Comparison of ENCODE assay signal across 1 mouse cellular context in genomic region chr7:133701366-133701765, GRCm38 (mm10).
TF ChIP-seq lines count a peak whose summit lies in the region.

No protein-coding gene starts in this region.

TF ChIP-seq in MEL, 35 proteins besides CTCF, POLR2A, EP300 and RAD21:
- TF ChIP-seq UBTF (IDR thresholded peaks at IDR 0.05; ENCODE audit: borderline replicate concordance, insufficient read depth, low read depth, low read length) (no peak), SIN3A (IDR thresholded peaks at IDR 0.05; ENCODE audit: low read length) (no peak), ZC3H11A (IDR thresholded peaks at IDR 0.05; ENCODE audit: low read depth, low read length) (no peak), TCF12 (IDR thresholded peaks at IDR 0.05; ENCODE audit: low read depth, low read length) (no peak), JUND (IDR thresholded peaks at IDR 0.05; ENCODE audit: low read depth, low read length) (no peak), KAT2A (conservative IDR thresholded peaks at IDR 0.05; ENCODE audit: low read depth, low read length) (no peak), CHD1 (IDR thresholded peaks at IDR 0.05; ENCODE audit: low read depth, low read length) (no peak), GABPA (IDR thresholded peaks at IDR 0.05; ENCODE audit: low read depth, low read length) (no peak), ZKSCAN1 (IDR thresholded peaks at IDR 0.05; ENCODE audit: low read depth, low read length) (no peak), ELF1 (IDR thresholded peaks at IDR 0.05; ENCODE audit: low read depth, low read length) (no peak), RCOR1 (IDR thresholded peaks at IDR 0.05; ENCODE audit: low read depth, low read length) (no peak), TBP (IDR thresholded peaks at IDR 0.05; ENCODE audit: low read depth, low read length) (no peak), MXI1 (IDR thresholded peaks at IDR 0.05; ENCODE audit: low read depth, low read length) (no peak), MAX (IDR thresholded peaks at IDR 0.05; ENCODE audit: low read length) (no peak), ETS1 (IDR thresholded peaks at IDR 0.05; ENCODE audit: low read depth, low read length) (no peak), ZMIZ1 (IDR thresholded peaks at IDR 0.05; ENCODE audit: low read depth, low read length) (no peak), BHLHE40 (IDR thresholded peaks at IDR 0.05; ENCODE audit: borderline replicate concordance, low read depth, low read length) (no peak), TAL1 (IDR thresholded peaks at IDR 0.05; ENCODE audit: low read length) (no peak)
